Mouse (Mus musculus) midbrain, embryonic 14.5 days (tissue): ENCODE measurements around the gene Casq2. TPM values are rescaled to one million over a fixed set of nuclear protein-coding genes. Genes with fewer than 3 reads are reported as not detected.

Experiments
- ATAC-seq: fragments of 200-750 bp; cut with Nextera tagmentation; 2 replicates; pipeline ENCODE4 v1.8.0; 2017; ENCODE audit warnings: moderate number of reproducible peaks, moderate library complexity; ENCODE audit not compliant: low FRiP score, low TSS enrichment
- DNase-seq: peaks from one replicate; pipeline ENCODE4 v3.0.0-alpha.2; 2015
- H3K27ac ChIP-seq: fragments of 300-500 bp; sonication (generic); replicated peaks from 2 replicates; pipeline ENCODE4 v1.5.1; 2014; ENCODE audit warnings: mild to moderate bottlenecking, low read depth, low read length, moderate library complexity
- H3K27me3 ChIP-seq: fragments of 300-500 bp; sonication (generic); 2 replicates; pipeline ENCODE4 v1.6.1; 2014; ENCODE audit warnings: low read length, control low read depth, mixed read lengths; ENCODE audit not compliant: control insufficient read depth, insufficient read depth
- H3K36me3 ChIP-seq: fragments of 300-500 bp; sonication (generic); 2 replicates; pipeline ENCODE4 v1.6.1; 2014; ENCODE audit warnings: low read length, control low read depth; ENCODE audit not compliant: control insufficient read depth, insufficient read depth
- H3K4me1 ChIP-seq: fragments of 300-500 bp; sonication (generic); 2 replicates; pipeline ENCODE4 v1.6.1; 2014; ENCODE audit warnings: mild to moderate bottlenecking, antibody characterized with exemption, low read length, control low read depth; ENCODE audit not compliant: control insufficient read depth, insufficient read depth
- H3K4me2 ChIP-seq: fragments of 300-500 bp; sonication (generic); 2 replicates; pipeline ENCODE4 v1.6.1; 2014; ENCODE audit warnings: mild to moderate bottlenecking, low read length, moderate library complexity
- H3K4me3 ChIP-seq: fragments of 300-500 bp; sonication (generic); replicated peaks from 2 replicates; pipeline ENCODE4 v1.5.1; 2014; ENCODE audit warnings: low read depth, low read length
- H3K9ac ChIP-seq: fragments of 300-500 bp; sonication (generic); replicated peaks from 2 replicates; pipeline ENCODE4 v1.6.1; 2014; ENCODE audit warnings: mild to moderate bottlenecking, low read length, moderate library complexity
- H3K9me3 ChIP-seq: fragments of 300-500 bp; sonication (generic); 2 replicates; pipeline ENCODE4 v1.6.1; 2016; ENCODE audit warnings: low read length, control low read depth, mixed read lengths; ENCODE audit not compliant: control insufficient read depth
- WGBS: fragments of 180-500 bp; shearing (Covaris S2); extraction: QIAGEN DNeasy Blood & Tissue Kit; methylation state at CpG from one replicate; pipeline ENCODE4 v1.1.7; 2014; 5-methylcytosine and 5-hydroxymethylcytosine counted together
- polyA plus RNA-seq: library from polyadenylated mRNA; unstranded; fragments of >200 nt; fragmentation: Nextera tagmentation; extraction: Ambion mirVana; gene quantifications from 2 replicates; pipeline ENCODE4 v1.2.1, GENCODE M21; 2014

The Casq2 gene
- polyA plus RNA-seq, 1 experiment from 2014 or later: 0.16 TPM

DNA sequence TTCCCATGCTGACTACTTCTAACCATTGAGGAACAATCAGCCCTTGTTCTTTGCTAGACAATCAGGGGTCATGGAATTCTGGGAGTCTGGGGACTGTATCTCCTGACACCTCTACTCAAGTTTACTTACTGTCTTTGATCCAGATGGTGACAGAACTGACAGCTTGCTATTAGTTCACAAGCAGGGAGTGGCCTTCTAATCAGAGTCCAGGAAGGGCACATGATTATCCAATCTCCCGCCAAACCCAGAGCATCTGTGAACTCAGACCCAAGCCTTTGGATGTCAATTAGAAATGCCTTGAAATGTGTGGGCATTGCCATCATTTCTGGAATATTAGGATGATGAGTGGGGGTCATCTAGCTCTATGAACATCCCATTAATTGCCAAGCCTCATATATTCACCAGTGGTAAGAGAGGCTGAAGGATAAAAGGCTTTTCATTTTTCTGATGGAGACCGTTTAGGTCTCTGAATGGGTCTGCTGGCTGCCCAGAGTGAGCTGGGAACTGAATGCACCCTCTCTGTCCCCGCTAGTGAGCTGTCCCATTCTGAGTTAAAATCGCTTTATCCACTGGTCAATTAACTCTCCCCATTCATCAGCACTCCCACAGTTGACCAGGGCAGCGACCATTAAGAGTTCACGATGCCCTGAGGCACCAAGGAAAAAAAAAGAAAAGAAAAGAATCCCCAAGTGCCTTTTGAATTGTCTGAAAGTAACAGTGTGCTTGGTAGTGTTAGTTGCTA is 59.6 kb downstream of the Casq2 start:
- Histone ChIP-seq H3K4me2 (no peak overlapping the region), H3K9ac (no peak overlapping the region), H3K4me3 (no peak overlapping the region), H3K36me3 (no peaks in the 10 kb centered on the region), H3K9me3 (no peaks in the 10 kb centered on the region), H3K4me1 (peaks cover 8% of the 10 kb centered on the region; the same call in 1 of the 2 replicates), H3K27ac (no peak overlapping the region), H3K27me3 (no peaks in the 10 kb centered on the region)
- DNase-seq: no peak
- no peak for ATAC-seq
- WGBS: 38% methylated on average over 6 of the region's 6 CpGs

DNA sequence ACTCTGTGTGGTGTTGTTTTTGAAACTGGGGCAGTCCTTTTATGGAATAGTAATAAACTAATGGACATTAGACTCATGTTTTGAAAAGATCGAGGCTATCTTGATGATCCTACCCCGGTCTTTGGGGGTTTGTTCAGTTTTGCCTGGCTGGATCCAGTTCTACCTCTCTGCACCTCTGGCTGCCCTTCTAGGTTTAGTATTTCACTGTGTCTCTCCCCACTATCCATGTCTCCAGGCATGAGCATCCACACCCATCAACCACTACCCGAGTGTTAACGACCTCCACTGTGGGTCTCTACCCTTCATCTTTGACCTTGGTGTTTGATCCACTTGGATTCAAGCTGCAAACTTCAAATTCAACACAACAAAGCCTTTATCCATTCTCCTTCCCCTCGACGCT is 60.2 kb downstream of the Casq2 start:
- Histone ChIP-seq H3K4me3 (no peak overlapping the region), H3K27me3 (no peaks in the 10 kb centered on the region), H3K27ac (no peak overlapping the region), H3K9me3 (no peaks in the 10 kb centered on the region), H3K4me2 (no peak overlapping the region), H3K4me1 (peaks cover 8% of the 10 kb centered on the region; the same call in 1 of the 2 replicates), H3K9ac (no peak overlapping the region), H3K36me3 (no peaks in the 10 kb centered on the region)
- ATAC-seq: no peak
- 70% methylated on average over 6 of the region's 6 CpGs for WGBS
- no peak for DNase-seq

DNA sequence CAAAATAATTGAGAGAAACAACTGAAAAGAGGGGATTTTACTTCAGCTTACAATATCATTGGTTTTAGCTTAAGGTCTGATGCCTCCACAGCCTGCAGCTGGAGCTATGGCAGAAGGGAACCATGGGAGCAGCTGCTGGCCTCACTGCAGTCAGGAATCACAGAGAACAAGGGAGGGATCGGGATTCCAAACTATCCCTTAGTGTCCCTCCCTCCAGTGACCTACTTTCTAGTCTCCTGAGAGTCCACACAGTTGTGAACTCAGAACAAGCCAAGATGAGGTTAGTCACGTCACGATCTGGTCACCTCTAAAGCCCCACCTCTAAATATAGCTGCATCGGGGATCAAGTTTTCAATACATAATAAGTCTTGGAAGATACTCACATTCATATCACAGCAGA is 61.0 kb downstream of the Casq2 start:
- no peak overlapping the region for H3K9ac ChIP-seq
- no peaks in the 10 kb centered on the region for H3K36me3 ChIP-seq
- peaks cover 10% of the 10 kb centered on the region for H3K4me1 ChIP-seq
- H3K4me3 ChIP-seq: no peak overlapping the region
- no peak overlapping the region for H3K27ac ChIP-seq
- ATAC-seq (no peak), DNase-seq (peak; percentile 26)
- no peak overlapping the region for H3K4me2 ChIP-seq
- H3K9me3 ChIP-seq: no peaks in the 10 kb centered on the region
- no peaks in the 10 kb centered on the region for H3K27me3 ChIP-seq
- WGBS: 61% methylated on average over 4 of the region's 4 CpGs

GRCm38 (mm10) chr3:102149941-102150340 is 63.7 kb downstream of the Casq2 start:
- WGBS: 83% methylated on average over 7 of the region's 7 CpGs
- H3K4me1 ChIP-seq: peaks cover 16% of the 10 kb centered on the region

GRCm38 (mm10) chr3:102151850-102152249 is 65.6 kb downstream of the Casq2 start:
- Histone ChIP-seq H3K4me3 (no peak overlapping the region), H3K4me2 (no peak overlapping the region), H3K9ac (no peak overlapping the region), H3K36me3 (no peaks in the 10 kb centered on the region), H3K27me3 (no peaks in the 10 kb centered on the region), H3K4me1 (peaks cover 16% of the 10 kb centered on the region), H3K27ac (no peak overlapping the region), H3K9me3 (no peaks in the 10 kb centered on the region)
- WGBS: 9% methylated on average over 4 of the region's 4 CpGs
- DNase-seq (peak; percentile 24), ATAC-seq (no peak)

More at GRCm38 (mm10) chr3:102149941-102150340, 63.7 kb downstream of the Casq2 start:
- no peak overlapping the region for H3K27ac ChIP-seq
- no peak for ATAC-seq
- H3K27me3 ChIP-seq: no peaks in the 10 kb centered on the region
- H3K4me2 ChIP-seq: no peak overlapping the region
- H3K36me3 ChIP-seq: no peaks in the 10 kb centered on the region
- H3K4me3 ChIP-seq: no peak overlapping the region
- no peaks in the 10 kb centered on the region for H3K9me3 ChIP-seq
- DNase-seq: no peak
- no peak overlapping the region for H3K9ac ChIP-seq

- 23% methylated on average over 4 of the region's 4 CpGs for WGBS
- no peak for ATAC-seq
Measured at GRCm38 (mm10) chr3:102152471-102152870, 66.3 kb downstream of the Casq2 start.

GRCm38 (mm10) chr3:102152872-102153271 is 66.7 kb downstream of the Casq2 start:
- ATAC-seq (no peak), DNase-seq (no peak)
- Histone ChIP-seq H3K9me3 (no peaks in the 10 kb centered on the region), H3K4me3 (no peak overlapping the region), H3K36me3 (no peaks in the 10 kb centered on the region), H3K27ac (no peak overlapping the region), H3K27me3 (no peaks in the 10 kb centered on the region), H3K4me2 (no peak overlapping the region), H3K4me1 (peaks cover 8% of the 10 kb centered on the region), H3K9ac (no peak overlapping the region)
- WGBS: 17% methylated on average over 4 of the region's 4 CpGs

More at GRCm38 (mm10) chr3:102152471-102152870, 66.3 kb downstream of the Casq2 start:
- H3K27me3 ChIP-seq: no peaks in the 10 kb centered on the region
- H3K4me3 ChIP-seq: no peak overlapping the region
- H3K36me3 ChIP-seq: no peaks in the 10 kb centered on the region
- peaks cover 12% of the 10 kb centered on the region for H3K4me1 ChIP-seq
- H3K4me2 ChIP-seq: no peak overlapping the region
- no peak overlapping the region for H3K27ac ChIP-seq
- no peak for DNase-seq
- H3K9ac ChIP-seq: no peak overlapping the region
- no peaks in the 10 kb centered on the region for H3K9me3 ChIP-seq

DNA sequence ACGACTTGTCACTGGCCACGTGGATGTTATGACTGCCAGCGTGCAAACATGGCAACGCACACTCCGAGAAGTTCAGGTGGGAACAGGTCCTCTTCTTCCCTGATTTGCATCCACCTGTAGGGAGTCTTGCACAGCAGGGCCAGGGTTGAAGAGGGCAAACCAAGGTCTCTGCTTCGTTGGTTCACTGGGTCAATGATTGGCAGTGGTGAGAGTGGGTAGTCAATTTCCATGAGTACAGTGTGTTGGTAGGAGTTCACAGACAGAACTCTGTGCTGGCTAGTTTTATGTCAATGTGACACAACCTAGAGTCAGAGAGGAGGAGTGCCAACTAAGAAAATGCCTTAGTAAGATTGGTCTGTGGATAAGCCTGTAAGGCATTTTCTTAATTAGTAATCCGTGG is 67.9 kb downstream of the Casq2 start:
- H3K9ac ChIP-seq: no peak overlapping the region
- H3K4me3 ChIP-seq: no peak overlapping the region
- 87% methylated on average over 7 of the region's 7 CpGs for WGBS
- no peaks in the 10 kb centered on the region for H3K27me3 ChIP-seq
- no peaks in the 10 kb centered on the region for H3K9me3 ChIP-seq
- H3K27ac ChIP-seq: no peak overlapping the region
- no peak for DNase-seq
- H3K36me3 ChIP-seq: no peaks in the 10 kb centered on the region
- peaks cover 8% of the 10 kb centered on the region for H3K4me1 ChIP-seq
- H3K4me2 ChIP-seq: no peak overlapping the region
- no peak for ATAC-seq

DNA sequence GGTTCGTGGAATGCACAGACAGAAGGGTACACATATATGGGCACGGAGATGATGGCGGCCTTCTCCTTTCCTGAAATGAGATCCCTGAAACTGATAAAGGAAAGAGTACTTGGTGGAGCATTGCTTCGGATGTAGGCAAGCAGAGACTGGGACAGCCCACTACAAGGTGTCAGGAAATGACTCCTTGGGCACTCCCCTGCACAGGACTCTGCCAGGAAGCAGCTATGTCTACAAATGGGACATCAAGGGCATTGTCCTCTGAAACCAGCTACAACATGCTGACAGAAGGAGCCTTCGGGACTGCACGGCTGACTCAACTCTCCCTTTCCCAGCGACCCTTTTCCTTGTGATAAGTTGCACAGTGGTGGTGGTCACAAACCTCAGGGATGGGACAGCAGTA is 70.5 kb downstream of the Casq2 start:
- no peak overlapping the region for H3K4me2 ChIP-seq
- DNase-seq: no peak
- no peak overlapping the region for H3K27ac ChIP-seq
- no peak for ATAC-seq
- no peaks in the 10 kb centered on the region for H3K27me3 ChIP-seq
- no peak overlapping the region for H3K4me3 ChIP-seq
- H3K9ac ChIP-seq: no peak overlapping the region
- H3K4me1 ChIP-seq: peaks cover 8% of the 10 kb centered on the region
- H3K36me3 ChIP-seq: no peaks in the 10 kb centered on the region
- 93% methylated on average over 7 of the region's 7 CpGs for WGBS
- no peaks in the 10 kb centered on the region for H3K9me3 ChIP-seq
